Mouse (Mus musculus) ES-Bruce4 (cell line): ENCODE measurements around the gene Lsp1. TPM values are rescaled to one million over a fixed set of nuclear protein-coding genes. Genes with fewer than 3 reads are reported as not detected.

ENCODE experiments used
- H3K27ac ChIP-seq: 2 replicates; pipeline ENCODE4 v1.5.1; 2012; ENCODE audit warnings: low read length, inconsistent platforms; ENCODE audit not compliant: insufficient read depth
- H3K27me3 ChIP-seq: 2 replicates; pipeline ENCODE4 v1.6.1; 2012; ENCODE audit warnings: mild to moderate bottlenecking, low read length, inconsistent platforms; ENCODE audit not compliant: control insufficient read depth, poor library complexity, insufficient read depth, severe bottlenecking
- H3K36me3 ChIP-seq: 2 replicates; pipeline ENCODE4 v1.6.1; 2012; ENCODE audit warnings: inconsistent platforms, mild to moderate bottlenecking, low read length, moderate library complexity; ENCODE audit not compliant: control insufficient read depth, poor library complexity, insufficient read depth, severe bottlenecking
- H3K4me1 ChIP-seq: one replicate; pipeline ENCODE4 v1.8.1; 2011; ENCODE audit warnings: low read length; ENCODE audit not compliant: control insufficient read depth, insufficient read depth
- H3K4me3 ChIP-seq: 2 replicates; pipeline ENCODE4 v1.5.1; 2011; ENCODE audit warnings: low read depth, mild to moderate bottlenecking, low read length
- H3K9ac ChIP-seq: 2 replicates; pipeline ENCODE4 v1.6.1; 2012; ENCODE audit warnings: low read depth, mild to moderate bottlenecking, inconsistent platforms; ENCODE audit not compliant: poor library complexity, severe bottlenecking
- H3K9me3 ChIP-seq: replicated peaks from 2 replicates; pipeline ENCODE4 v1.6.1; 2012; ENCODE audit warnings: mild to moderate bottlenecking, low read length, inconsistent platforms; ENCODE audit not compliant: control insufficient read depth, poor library complexity, insufficient read depth, severe bottlenecking
- CTCF ChIP-seq: IDR thresholded peaks from one replicate; pipeline ENCODE4 v1.8.1; 2011; ENCODE audit warnings: low read depth, low read length
- EP300 ChIP-seq: IDR thresholded peaks from 2 replicates; pipeline ENCODE4 v1.6.1; 2011; ENCODE audit warnings: low read depth, low read length; ENCODE audit not compliant: insufficient read depth
- POLR2A ChIP-seq: IDR thresholded peaks from one replicate; pipeline ENCODE4 v1.8.1; 2011; ENCODE audit warnings: low read length; ENCODE audit not compliant: insufficient read depth
- polyA plus RNA-seq: library from polyadenylated mRNA; stranded (reverse); fragments of >200 nt; gene quantifications from 2 replicates; pipeline ENCODE4 v1.2.4, GENCODE M21; 2011; ENCODE audit warnings: low read depth; ENCODE audit not compliant: missing spikeins, insufficient read depth, insufficient read length

The Lsp1 gene
- polyA plus RNA-seq, result 3.7 and 6.0 TPM in 2 replicates

- H3K4me1 ChIP-seq, result no peaks in the 10 kb centered on the region
- H3K4me3 ChIP-seq, result no peak within 1 kb of the TSS
- H3K36me3 ChIP-seq, result no peaks in the 10 kb centered on the region
- no peaks in the 10 kb centered on the region for H3K27me3 ChIP-seq
- no peaks in the 10 kb centered on the region for H3K9me3 ChIP-seq
- TF ChIP-seq CTCF (no peak), EP300 (no peak), POLR2A (no peak)
- H3K27ac ChIP-seq, result no peak within 1 kb of the TSS
- no peak within 1 kb of the TSS for H3K9ac ChIP-seq
Measured at GRCm38 (mm10) chr7:142460636-142461077, at the start of gene Lsp1. Lsp1 (plus strand) TSS chr7:142460809.

GRCm38 (mm10) chr7:142413285-142413684, 47.3 kb upstream of the Lsp1 start:
- no peak overlapping the region for H3K27ac ChIP-seq
- no peaks in the 10 kb centered on the region for H3K36me3 ChIP-seq
- TF ChIP-seq EP300, result no peak
- TF ChIP-seq POLR2A, result no peak
- TF ChIP-seq CTCF, result no peak
- H3K27me3 ChIP-seq, result no peaks in the 10 kb centered on the region
- H3K9me3 ChIP-seq, result no peaks in the 10 kb centered on the region
- H3K4me1 ChIP-seq, result no peaks in the 10 kb centered on the region
- H3K9ac ChIP-seq, result no peak overlapping the region
- H3K4me3 ChIP-seq, result no peak overlapping the region

DNA sequence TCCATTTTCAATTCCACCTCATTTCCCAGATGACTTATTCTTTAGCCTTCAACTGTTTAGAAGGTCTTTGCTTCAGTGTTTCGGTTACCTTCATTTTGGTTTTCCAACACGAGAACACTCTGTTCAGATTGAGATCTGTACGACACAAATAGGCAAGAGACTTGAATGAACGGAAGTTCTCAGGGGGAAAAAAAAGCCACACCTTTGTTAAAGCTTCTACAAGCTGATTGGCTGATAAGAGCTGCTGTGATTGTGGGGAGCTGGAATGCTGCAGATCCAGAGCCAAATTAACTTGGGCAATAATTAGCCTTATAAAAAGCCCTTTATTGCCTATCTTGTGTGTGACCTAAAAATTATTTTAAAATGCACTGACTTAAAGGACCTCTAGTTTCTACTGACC, 45.3 kb upstream of the Lsp1 start:
- no peak overlapping the region for H3K27ac ChIP-seq
- H3K4me1 ChIP-seq, result no peaks in the 10 kb centered on the region
- no peak for TF ChIP-seq POLR2A
- TF ChIP-seq CTCF, result no peak
- TF ChIP-seq EP300, result no peak
- no peak overlapping the region for H3K9ac ChIP-seq
- H3K27me3 ChIP-seq, result no peaks in the 10 kb centered on the region
- no peak overlapping the region for H3K4me3 ChIP-seq
- no peaks in the 10 kb centered on the region for H3K36me3 ChIP-seq
- peaks cover 5% of the 10 kb centered on the region for H3K9me3 ChIP-seq

DNA sequence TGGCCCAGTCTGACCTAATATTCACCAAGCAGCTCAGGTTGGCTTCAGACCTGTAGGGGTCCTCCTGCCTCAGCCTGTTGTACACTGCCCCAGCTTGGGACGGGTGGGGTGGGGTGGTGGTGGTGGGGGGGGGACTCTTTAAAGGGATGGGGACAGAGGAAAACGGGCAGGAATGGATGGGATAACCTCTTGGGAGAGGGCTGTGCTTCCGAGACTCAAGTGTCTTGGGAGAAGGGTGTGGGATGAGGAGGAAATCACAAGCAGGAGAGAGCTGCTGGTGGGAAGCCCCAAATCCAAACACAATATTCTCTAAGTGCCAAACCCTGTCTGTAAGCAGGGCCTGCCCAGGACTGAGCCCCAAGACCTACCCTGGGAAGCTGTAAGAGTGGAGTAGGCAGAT, 44.4 kb upstream of the Lsp1 start:
- no peak for TF ChIP-seq CTCF
- Histone ChIP-seq H3K27me3 (no peaks in the 10 kb centered on the region), H3K9ac (no peak overlapping the region), H3K36me3 (no peaks in the 10 kb centered on the region), H3K27ac (no peak overlapping the region), H3K4me3 (no peak overlapping the region), H3K4me1 (no peaks in the 10 kb centered on the region), H3K9me3 (peaks cover 5% of the 10 kb centered on the region)

DNA sequence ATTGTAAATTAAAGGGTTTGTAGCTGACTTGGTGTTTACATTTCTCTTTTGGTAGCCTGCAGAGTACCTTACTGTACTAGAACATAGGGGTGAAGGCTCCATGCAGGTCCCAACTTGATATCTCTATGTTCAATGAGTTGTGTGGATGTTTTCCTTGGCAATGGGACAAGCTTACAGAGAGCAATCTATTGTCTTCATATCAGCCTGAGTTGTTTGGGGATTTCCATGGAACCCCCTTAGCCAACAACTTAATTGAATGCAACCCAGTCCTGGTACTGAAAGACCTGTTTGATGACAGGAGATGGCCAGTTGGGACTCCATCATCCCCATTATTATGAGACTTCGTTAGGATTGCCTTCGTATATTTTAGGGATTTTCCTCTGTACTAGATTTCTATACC, 42.6 kb upstream of the Lsp1 start:
- Histone ChIP-seq H3K9me3 (peaks cover 5% of the 10 kb centered on the region), H3K9ac (no peak overlapping the region), H3K4me3 (no peak overlapping the region), H3K27me3 (no peaks in the 10 kb centered on the region), H3K4me1 (no peaks in the 10 kb centered on the region), H3K36me3 (no peaks in the 10 kb centered on the region), H3K27ac (no peak overlapping the region)
- no peak for TF ChIP-seq CTCF
- TF ChIP-seq EP300, result no peak
- TF ChIP-seq POLR2A, result no peak

DNA sequence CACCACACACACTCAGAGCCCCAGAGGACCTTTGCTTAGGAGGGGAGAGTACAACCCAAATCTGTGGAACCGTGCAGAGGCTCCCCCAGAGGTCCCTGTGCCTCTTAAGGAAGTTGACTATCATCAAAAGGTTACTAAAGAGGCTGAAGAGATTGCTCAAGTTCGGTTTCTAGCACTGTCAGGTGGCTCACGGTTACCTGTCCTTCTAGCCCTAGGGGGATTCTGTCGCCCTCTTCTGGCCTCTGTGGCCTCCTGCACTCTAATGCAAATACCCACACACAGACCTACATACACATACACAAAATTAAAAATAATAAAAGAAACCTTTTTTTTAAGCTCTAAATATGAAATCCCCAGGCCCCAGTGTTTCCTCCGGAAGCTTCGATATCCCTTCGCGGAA, 41.9 kb upstream of the Lsp1 start:
- Histone ChIP-seq H3K27ac (no peak overlapping the region), H3K27me3 (no peaks in the 10 kb centered on the region), H3K9ac (no peak overlapping the region), H3K4me1 (no peaks in the 10 kb centered on the region), H3K36me3 (no peaks in the 10 kb centered on the region), H3K4me3 (no peak overlapping the region), H3K9me3 (peaks cover 5% of the 10 kb centered on the region)
- TF ChIP-seq CTCF (peak; percentile 27), EP300 (no peak)

DNA sequence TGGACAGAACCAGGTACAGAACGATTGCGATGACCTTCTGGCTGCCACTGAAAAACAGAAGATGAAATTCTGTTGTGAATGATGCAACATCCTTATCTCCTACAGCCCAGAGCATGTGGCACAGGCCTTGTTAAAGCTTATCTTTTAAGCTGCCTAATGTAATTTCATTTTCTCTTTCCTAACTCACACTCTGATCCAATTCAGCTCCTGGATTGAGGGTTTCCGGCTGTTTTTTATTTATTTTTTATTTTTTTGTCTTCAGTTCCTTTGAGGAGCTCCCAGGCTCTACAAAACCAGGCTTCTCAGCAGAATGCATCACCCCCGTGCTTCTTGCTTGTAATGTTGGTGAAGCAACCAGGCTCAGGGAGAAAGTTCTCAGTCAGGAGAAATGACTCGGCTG, 40.7 kb upstream of the Lsp1 start:
- TF ChIP-seq POLR2A (no peak), EP300 (no peak), CTCF (no peak)
- Histone ChIP-seq H3K9ac (no peak overlapping the region), H3K4me3 (no peak overlapping the region), H3K9me3 (peaks cover 5% of the 10 kb centered on the region), H3K4me1 (no peaks in the 10 kb centered on the region), H3K27me3 (no peaks in the 10 kb centered on the region), H3K27ac (no peak overlapping the region), H3K36me3 (no peaks in the 10 kb centered on the region)
